Mouse (Mus musculus) stomach, embryonic 14.5 days (tissue): ENCODE measurements at regions not wholly inside any gene's neighbourhood (a gene's known extent, or its start where the extent isn't known, plus 50 kb on each side); places are given as distances from the start of the nearest gene placed in this dataset.
A peak's percentile ranks its signal among the peaks of the same experiment; 100 is the strongest.

Experiments
- ATAC-seq: fragments of 200-750 bp; cut with Nextera tagmentation; 2 replicates; pipeline ENCODE4 v1.8.0; 2017; ENCODE audit warnings: low read depth, moderate TSS enrichment; ENCODE audit not compliant: insufficient number of reproducible peaks, insufficient read depth, low FRiP score
- H3K27ac ChIP-seq: fragments of 300-500 bp; sonication (generic); 2 replicates; pipeline ENCODE4 v1.5.1; 2014; ENCODE audit warnings: mild to moderate bottlenecking, low read length, moderate library complexity, mixed read lengths
- H3K27me3 ChIP-seq: fragments of 300-500 bp; sonication (generic); 2 replicates; pipeline ENCODE4 v1.6.1; 2014; ENCODE audit warnings: low read length, control low read depth, mixed read lengths; ENCODE audit not compliant: control insufficient read depth, insufficient read depth
- H3K36me3 ChIP-seq: fragments of 300-500 bp; sonication (generic); 2 replicates; pipeline ENCODE4 v1.6.1; 2014; ENCODE audit warnings: mild to moderate bottlenecking, control low read depth, low read length, moderate library complexity, mixed read lengths; ENCODE audit not compliant: control insufficient read depth, insufficient read depth
- H3K4me1 ChIP-seq: fragments of 300-500 bp; sonication (generic); 2 replicates; pipeline ENCODE4 v1.6.1; 2014; ENCODE audit warnings: low read length, control low read depth, mixed read lengths; ENCODE audit not compliant: control insufficient read depth, insufficient read depth
- H3K4me2 ChIP-seq: fragments of 300-500 bp; sonication (generic); replicated peaks from 2 replicates; pipeline ENCODE4 v1.6.1; 2014; ENCODE audit warnings: low read depth, low read length, control low read depth
- H3K4me3 ChIP-seq: fragments of 300-500 bp; sonication (generic); 2 replicates; pipeline ENCODE4 v1.5.1; 2014; ENCODE audit warnings: low read depth, low read length, control low read depth
- H3K9ac ChIP-seq: fragments of 300-500 bp; sonication (generic); replicated peaks from 2 replicates; pipeline ENCODE4 v1.6.1; 2014; ENCODE audit warnings: low read depth, mild to moderate bottlenecking, control low read depth, low read length, moderate library complexity, mixed read lengths
- H3K9me3 ChIP-seq: fragments of 300-500 bp; sonication (generic); 2 replicates; pipeline ENCODE4 v1.6.1; 2016; ENCODE audit warnings: low read depth, low read length, control low read depth; ENCODE audit not compliant: control insufficient read depth
- WGBS: fragments of 180-500 bp; shearing (Covaris S2); extraction: QIAGEN DNeasy Blood & Tissue Kit; methylation state at CpG from one replicate; pipeline ENCODE4 v1.1.7; 2014; 5-methylcytosine and 5-hydroxymethylcytosine counted together

GRCm38 (mm10) chr2:161233155-161233741, 124.4 kb upstream of the Chd6 start:
- Histone ChIP-seq H3K9ac (no peak overlapping the region), H3K27ac (no peak overlapping the region), H3K4me3 (no peak overlapping the region), H3K4me2 (no peak overlapping the region), H3K9me3 (no peaks in the 10 kb centered on the region), H3K27me3 (no peaks in the 10 kb centered on the region), H3K4me1 (no peaks in the 10 kb centered on the region), H3K36me3 (no peaks in the 10 kb centered on the region)
- 83% methylated on average over 9 of the region's 9 CpGs for WGBS
- no peak for ATAC-seq

DNA sequence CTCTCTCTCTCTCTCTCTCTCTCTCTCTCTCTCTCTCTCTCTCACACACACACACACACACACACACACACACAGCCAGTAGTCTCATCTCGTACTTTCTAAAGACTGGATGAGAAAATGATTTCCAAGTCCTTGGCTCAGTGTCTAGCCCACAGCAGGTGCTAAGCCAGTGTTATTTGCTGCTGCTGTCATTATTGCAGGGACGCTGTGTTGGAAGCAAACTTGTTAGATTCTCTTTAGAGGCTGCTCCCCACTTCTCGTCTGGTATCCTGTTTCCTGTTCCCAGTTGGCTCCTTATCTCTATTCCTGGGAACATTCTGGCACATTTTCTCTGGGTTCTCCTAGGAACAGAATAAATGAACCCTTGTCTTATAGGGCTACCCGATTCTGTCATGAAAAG, 122.5 kb upstream of the Chd6 start:
- Histone ChIP-seq H3K27me3 (no peaks in the 10 kb centered on the region), H3K9me3 (no peaks in the 10 kb centered on the region), H3K9ac (no peak overlapping the region), H3K4me1 (no peaks in the 10 kb centered on the region), H3K36me3 (no peaks in the 10 kb centered on the region), H3K27ac (no peak overlapping the region), H3K4me3 (no peak overlapping the region), H3K4me2 (no peak overlapping the region)
- WGBS: 56% methylated on average over 4 of the region's 4 CpGs
- no peak for ATAC-seq

DNA sequence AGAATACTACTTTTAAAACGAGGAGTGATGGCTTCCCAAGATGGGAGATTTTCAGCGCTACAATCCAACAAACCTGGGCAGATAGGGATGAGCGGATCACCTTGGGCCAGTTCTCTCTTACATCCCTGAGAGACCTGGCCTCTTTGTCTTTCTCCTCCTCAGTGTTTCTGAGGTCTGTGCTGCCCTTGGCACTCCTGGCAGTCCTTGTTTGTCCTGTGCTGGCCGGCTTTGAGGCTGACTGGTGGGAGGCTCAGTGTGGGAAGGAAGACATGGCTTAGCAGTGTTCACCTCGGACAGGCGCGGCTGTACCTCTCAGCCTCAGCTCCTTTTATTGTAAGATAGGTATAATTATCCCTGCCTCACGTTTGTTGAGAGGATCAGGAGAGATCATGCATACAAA, 106.9 kb upstream of the Chd6 start:
- WGBS: 74% methylated on average over 8 of the region's 8 CpGs
- H3K4me3 ChIP-seq: no peak overlapping the region
- ATAC-seq: no peak

GRCm38 (mm10) chr2:161214681-161215458, 106.0 kb upstream of the Chd6 start:
- Histone ChIP-seq H3K4me3 (no peak overlapping the region), H3K27ac (no peak overlapping the region), H3K27me3 (no peaks in the 10 kb centered on the region), H3K9ac (no peak overlapping the region; the same call in 1 of the 2 replicates), H3K4me2 (no peak overlapping the region), H3K9me3 (no peaks in the 10 kb centered on the region), H3K4me1 (no peaks in the 10 kb centered on the region), H3K36me3 (no peaks in the 10 kb centered on the region)
- 0 out of 2 replicates have a peak, but pooled peaks have one; percentile 61 for ATAC-seq
- WGBS: 27% methylated on average over 15 of the region's 15 CpGs

More for the DNA sequence above, 106.9 kb upstream of the Chd6 start:
- Histone ChIP-seq H3K9ac (no peak overlapping the region), H3K27ac (no peak overlapping the region), H3K9me3 (no peaks in the 10 kb centered on the region), H3K4me1 (no peaks in the 10 kb centered on the region), H3K4me2 (no peak overlapping the region), H3K36me3 (no peaks in the 10 kb centered on the region), H3K27me3 (no peaks in the 10 kb centered on the region)

- H3K4me2 ChIP-seq: no peak overlapping the region
- H3K4me3 ChIP-seq: no peak overlapping the region
- H3K27me3 ChIP-seq: no peaks in the 10 kb centered on the region
- H3K9me3 ChIP-seq: no peaks in the 10 kb centered on the region
- no peak for ATAC-seq
- 74% methylated on average over 13 of the region's 13 CpGs for WGBS
- no peak overlapping the region for H3K9ac ChIP-seq
- H3K36me3 ChIP-seq: no peaks in the 10 kb centered on the region
- no peaks in the 10 kb centered on the region for H3K4me1 ChIP-seq
- no peak overlapping the region for H3K27ac ChIP-seq
Observed at GRCm38 (mm10) chr2:161212322-161212882, 103.5 kb upstream of the Chd6 start.

- Histone ChIP-seq H3K4me3 (no peak overlapping the region), H3K4me1 (no peaks in the 10 kb centered on the region), H3K9me3 (no peaks in the 10 kb centered on the region), H3K4me2 (no peak overlapping the region), H3K27ac (no peak overlapping the region), H3K9ac (no peak overlapping the region), H3K27me3 (no peaks in the 10 kb centered on the region), H3K36me3 (no peaks in the 10 kb centered on the region)
- 92% methylated on average over 7 of the region's 7 CpGs for WGBS
- ATAC-seq: no peak
Observed at GRCm38 (mm10) chr2:161196713-161197372, 88.0 kb upstream of the Chd6 start.

DNA sequence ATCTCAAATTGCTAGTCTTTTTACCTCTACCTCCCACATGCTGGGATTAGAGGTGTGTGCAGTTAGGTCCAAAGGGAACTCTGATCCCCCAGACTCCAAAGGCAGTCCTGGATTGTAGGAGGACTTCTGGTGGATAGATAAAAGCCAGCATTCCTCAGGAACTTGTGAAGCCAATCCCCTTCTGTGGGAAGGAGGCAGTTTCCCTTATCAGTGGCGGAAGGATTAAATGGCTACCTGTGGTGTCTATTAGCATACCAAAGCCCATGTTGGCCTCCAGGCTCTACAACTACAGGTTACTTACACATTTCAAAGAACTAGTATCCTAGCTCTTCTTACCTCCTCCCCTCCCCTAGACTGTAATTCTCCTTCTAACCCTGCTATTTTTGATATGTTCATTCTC, 78.6 kb upstream of the Chd6 start:
- Histone ChIP-seq H3K36me3 (no peaks in the 10 kb centered on the region), H3K9me3 (no peaks in the 10 kb centered on the region), H3K9ac (no peak overlapping the region), H3K27me3 (no peaks in the 10 kb centered on the region), H3K4me3 (no peak overlapping the region), H3K4me2 (no peak overlapping the region), H3K4me1 (no peaks in the 10 kb centered on the region), H3K27ac (no peak overlapping the region)
- WGBS: 62% methylated on average over 1 of the region's 1 CpGs
- ATAC-seq: no peak

DNA sequence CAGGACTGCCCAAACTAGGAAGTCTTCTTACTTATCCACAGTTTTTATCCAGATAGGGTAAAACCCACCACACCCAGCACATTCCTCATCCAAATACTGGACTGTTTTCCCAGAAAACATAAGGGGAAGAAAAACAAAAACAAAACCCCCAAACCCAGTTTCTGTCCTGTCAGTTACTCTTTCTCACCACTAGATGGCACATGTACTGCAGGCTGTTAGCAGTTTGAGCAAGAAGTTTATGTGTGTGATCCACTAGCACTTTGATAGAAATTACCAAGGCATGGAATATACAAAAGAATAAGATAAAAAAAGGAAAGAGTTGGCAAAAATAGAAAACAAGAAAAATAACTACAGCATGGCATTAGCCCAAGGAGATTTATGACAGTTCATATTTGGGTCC, 76.2 kb upstream of the Chd6 start:
- no peaks in the 10 kb centered on the region for H3K36me3 ChIP-seq
- no peaks in the 10 kb centered on the region for H3K4me1 ChIP-seq
- H3K27ac ChIP-seq: no peak overlapping the region
- no peak for ATAC-seq
- no peaks in the 10 kb centered on the region for H3K9me3 ChIP-seq
- no peak overlapping the region for H3K9ac ChIP-seq
- H3K27me3 ChIP-seq: no peaks in the 10 kb centered on the region
- no peak overlapping the region for H3K4me2 ChIP-seq
- H3K4me3 ChIP-seq: no peak overlapping the region
